Mouse (Mus musculus) megakaryocyte, adult 5-6 weeks (primary cell): Measurements from ENCODE around the gene Sorl1. TPM values are rescaled to one million over a fixed set of nuclear protein-coding genes. Genes with fewer than 3 reads are reported as not detected.
A peak's percentile ranks its signal among the peaks of the same experiment; 100 is the strongest.

ENCODE experiments used
- ATAC-seq: 2 replicates; pipeline ENCODE4 v1.8.0; 2016; ENCODE audit warnings: mild to moderate bottlenecking, inconsistent platforms; ENCODE audit not compliant: poor library complexity, severe bottlenecking
- total RNA-seq, 2 experiments: library from RNA; stranded (forward) in 1 of 2; stranded (reverse) in 1 of 2; fragments of 153-499, 151-499 nt in 1 of 2; fragments of 221-1000, 200-1000 nt in 1 of 2; gene quantifications; 2 replicates each; pipeline versions ENCODE4 v1.2.3 to v1.2.4; 2015 to 2017

Sorl1 gene
- total RNA-seq, 2 experiments from 2014 or later: 108 to 123 TPM

- no peak for ATAC-seq
Measured at GRCm38 (mm10) chr9:42022318-42022717, 101.8 kb downstream of the Sorl1 start.

GRCm38 (mm10) chr9:42019308-42020031, 104.6 kb downstream of the Sorl1 start:
- no peak for ATAC-seq

GRCm38 (mm10) chr9:42008501-42008900, 115.6 kb downstream of the Sorl1 start:
- no peak for ATAC-seq

- ATAC-seq: no peak
Measured at GRCm38 (mm10) chr9:42005101-42005500, 119.0 kb downstream of the Sorl1 start.

- no peak for ATAC-seq
Measured at GRCm38 (mm10) chr9:42004140-42004539, 120.0 kb downstream of the Sorl1 start.

GRCm38 (mm10) chr9:41999498-42000473, 124.3 kb downstream of the Sorl1 start:
- ATAC-seq: peak; percentile 71

- ATAC-seq: no peak
Measured at GRCm38 (mm10) chr9:41995278-41995677, 128.8 kb downstream of the Sorl1 start.

- ATAC-seq: no peak
Measured at GRCm38 (mm10) chr9:41993821-41994220, 130.3 kb downstream of the Sorl1 start.

GRCm38 (mm10) chr9:41992841-41993240, 131.3 kb downstream of the Sorl1 start:
- no peak for ATAC-seq

GRCm38 (mm10) chr9:41985636-41986035, 138.5 kb downstream of the Sorl1 start:
- ATAC-seq: no peak

- no peak for ATAC-seq
Measured at GRCm38 (mm10) chr9:41985052-41985451, 139.0 kb downstream of the Sorl1 start.

GRCm38 (mm10) chr9:41984306-41984705, 139.8 kb downstream of the Sorl1 start:
- ATAC-seq: no peak

- no peak for ATAC-seq
Measured at GRCm38 (mm10) chr9:41983286-41983685, 140.8 kb downstream of the Sorl1 start.

GRCm38 (mm10) chr9:41982760-41983159, 141.3 kb downstream of the Sorl1 start:
- no peak for ATAC-seq

GRCm38 (mm10) chr9:41982023-41982422, 142.1 kb downstream of the Sorl1 start:
- ATAC-seq: no peak

GRCm38 (mm10) chr9:41981306-41981705, 142.8 kb downstream of the Sorl1 start:
- ATAC-seq: no peak

GRCm38 (mm10) chr9:41980796-41981195, 143.3 kb downstream of the Sorl1 start:
- ATAC-seq: no peak

GRCm38 (mm10) chr9:41978366-41978765, 145.7 kb downstream of the Sorl1 start:
- ATAC-seq: no peak

- ATAC-seq: no peak
Measured at GRCm38 (mm10) chr9:41975968-41976367, 148.1 kb downstream of the Sorl1 start.

GRCm38 (mm10) chr9:41974661-41975060, 149.4 kb downstream of the Sorl1 start:
- no peak for ATAC-seq

GRCm38 (mm10) chr9:41973775-41974657, 150.1 kb downstream of the Sorl1 start:
- ATAC-seq: 0 out of 2 replicates have a peak, but pooled peaks have one; percentile 18
